Mouse (Mus musculus) naive thymus-derived CD4-positive, alpha-beta T cell, adult 2 months (primary cell): ENCODE data around the gene Cpn2.

Experiments used
- DNase-seq: peaks from one replicate; pipeline ENCODE4 v3.0.0-alpha.2; 2011; ENCODE audit warnings: low read depth

Gene Cpn2

GRCm38 (mm10) chr16:30278406-30278805, 11.1 kb upstream of the Cpn2 start:
- no peak for DNase-seq

- DNase-seq, result no peak
These were observed 8.4 kb upstream of the Cpn2 start for GRCm38 (mm10) chr16:30275558-30276340.

- DNase-seq, result no peak
These were observed 5.8 kb upstream of the Cpn2 start for GRCm38 (mm10) chr16:30273065-30273464.

GRCm38 (mm10) chr16:30271941-30272595, 4.8 kb upstream of the Cpn2 start:
- no peak for DNase-seq

GRCm38 (mm10) chr16:30271223-30271761, 4.0 kb upstream of the Cpn2 start:
- DNase-seq, result no peak

GRCm38 (mm10) chr16:30266561-30266960, 738 bp downstream of the Cpn2 start:
- no peak for DNase-seq

- no peak for DNase-seq
These were observed 1.7 kb downstream of the Cpn2 start for GRCm38 (mm10) chr16:30265611-30266010.

- DNase-seq, result no peak
These were observed 4.1 kb downstream of the Cpn2 start for GRCm38 (mm10) chr16:30263156-30263555.

- peak; percentile 81 for DNase-seq
These were observed 4.6 kb downstream of the Cpn2 start for GRCm38 (mm10) chr16:30262664-30263063.

- DNase-seq, result no peak
These were observed 5.1 kb downstream of the Cpn2 start for GRCm38 (mm10) chr16:30262157-30262556.

- DNase-seq, result no peak
These were observed 6.0 kb downstream of the Cpn2 start for GRCm38 (mm10) chr16:30261341-30261740.

- DNase-seq, result no peak
These were observed 7.2 kb downstream of the Cpn2 start for GRCm38 (mm10) chr16:30260012-30260635.

- no peak for DNase-seq
These were observed 7.9 kb downstream of the Cpn2 start for GRCm38 (mm10) chr16:30259444-30259843.

GRCm38 (mm10) chr16:30258441-30258840, 8.9 kb downstream of the Cpn2 start:
- DNase-seq, result no peak

- no peak for DNase-seq
These were observed 9.6 kb downstream of the Cpn2 start for GRCm38 (mm10) chr16:30257718-30258117.

- no peak for DNase-seq
These were observed 12.2 kb downstream of the Cpn2 start for GRCm38 (mm10) chr16:30255061-30255460.

- DNase-seq, result no peak
These were observed 13.4 kb downstream of the Cpn2 start for GRCm38 (mm10) chr16:30253900-30254299.

GRCm38 (mm10) chr16:30253374-30253773, 13.9 kb downstream of the Cpn2 start:
- no peak for DNase-seq

- DNase-seq, result peak; percentile 91
These were observed 15.3 kb downstream of the Cpn2 start for GRCm38 (mm10) chr16:30252003-30252418.

GRCm38 (mm10) chr16:30244037-30244700, 23.1 kb downstream of the Cpn2 start:
- no peak for DNase-seq

- no peak for DNase-seq
These were observed 25.7 kb downstream of the Cpn2 start for GRCm38 (mm10) chr16:30241623-30242022.

GRCm38 (mm10) chr16:30238791-30239190, 28.5 kb downstream of the Cpn2 start:
- DNase-seq, result no peak
